Mouse (Mus musculus): ENCODE results near the gene Gm3411. TPM values are rescaled to one million over a fixed set of nuclear protein-coding genes. Genes with fewer than 3 reads are reported as not detected.
"Not testable (repeated sequence)": the region's sequence is repeated elsewhere in the genome, so short reads cannot be mapped to it uniquely, and the experiment has no call there.

The Gm3411 gene
- total RNA-seq (2021), result under 1 TPM in 1 of 2 experiments, not detected in 1; 0.20 TPM
- long read RNA-seq, experiment 1, result 0 reads
- long read RNA-seq, experiment 2, result 0 reads

DNA sequence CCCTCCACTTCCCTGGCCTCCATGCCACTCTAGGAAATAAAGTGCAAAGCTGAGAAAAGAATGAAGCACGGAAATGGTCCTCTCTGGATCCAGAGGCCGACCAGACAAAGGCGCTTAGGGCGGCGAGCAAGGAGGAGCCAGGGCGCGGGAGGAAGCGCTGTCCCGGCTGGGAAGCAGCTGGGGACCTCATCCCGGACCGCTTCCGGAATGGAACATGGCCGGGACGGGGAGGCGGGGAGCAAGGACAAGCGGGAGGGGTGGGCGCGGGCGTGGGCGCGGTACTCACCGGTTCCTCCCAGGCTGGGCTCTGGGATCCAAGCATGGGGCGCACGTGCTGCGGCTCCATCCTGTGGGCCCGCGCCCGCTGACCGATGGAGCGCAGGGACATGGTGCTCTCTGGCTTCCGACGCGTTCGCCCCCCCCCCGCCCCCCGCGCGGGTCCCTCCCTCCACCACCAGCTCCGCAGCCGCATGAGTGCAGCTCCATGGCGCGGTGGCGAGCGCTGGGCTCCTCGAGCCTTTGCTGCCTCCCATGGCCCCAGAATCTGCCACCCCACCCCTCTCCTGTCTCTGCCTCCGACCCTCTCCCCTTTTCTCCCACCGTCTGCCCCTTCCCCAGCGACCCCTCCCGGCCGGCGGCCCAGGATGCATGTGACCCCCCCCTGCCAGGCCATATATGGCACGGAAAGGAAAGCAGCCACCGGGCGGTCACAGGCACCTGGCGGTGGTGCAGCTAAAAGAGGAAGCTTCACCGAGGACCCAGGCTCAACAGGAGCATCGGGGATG is at the start of gene Gm3411:
Gene Gm3411 (minus strand): TSS at position 320 of the 785 bp plus-strand sequence.
- peak; percentile 18 to 28 for DNase-seq (ENCODE audit: low spot score in 2 of 2)

DNA sequence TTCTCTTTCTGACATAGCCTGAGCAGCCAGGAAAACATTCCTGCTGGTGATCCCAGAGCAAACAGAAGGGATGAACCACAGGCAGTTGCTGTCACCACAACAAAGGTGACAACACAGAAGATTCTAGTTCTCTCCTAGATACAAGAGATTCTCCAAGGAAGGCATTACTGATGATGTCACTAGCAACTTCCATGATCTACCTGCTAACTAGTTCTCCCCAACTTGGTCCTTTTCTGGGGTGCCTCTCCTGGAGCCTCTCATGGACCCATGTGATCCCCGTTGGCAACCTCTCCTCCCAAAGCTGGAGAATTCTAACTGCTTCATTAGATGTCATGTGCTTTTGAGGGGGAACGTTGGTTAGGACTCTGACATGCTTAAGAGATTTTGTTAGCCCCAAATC is 17.7 kb upstream of the Gm3411 start, which contains the start of gene Gm21103:
Gene Gm21103 (minus strand): TSS at position 101 of the 400 bp plus-strand sequence.
- not testable (repeated sequence) for DNase-seq (ENCODE audit: low spot score in 2 of 2)

DNA sequence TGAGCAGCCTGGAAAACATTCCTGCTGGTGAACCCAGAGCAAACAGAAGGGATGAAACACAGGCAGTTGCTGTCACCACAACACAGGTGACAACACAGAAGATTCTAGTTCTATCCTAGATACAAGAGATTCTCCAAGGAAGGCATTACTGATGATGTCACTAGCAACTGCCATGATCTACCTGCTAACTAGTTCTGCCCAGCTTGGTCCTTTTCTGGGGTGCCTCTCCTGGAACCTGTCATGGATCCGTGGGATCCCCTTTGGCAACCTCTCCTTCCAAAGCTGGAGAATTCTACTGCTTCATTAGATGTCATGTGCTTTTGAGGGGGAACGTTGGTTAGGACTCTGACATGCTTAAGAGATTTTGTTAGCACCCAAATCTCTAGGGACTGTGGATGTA is 67.9 kb downstream of the Gm3411 start, which contains the start of gene Gm21560:
Gene Gm21560 (minus strand): TSS at position 101 of the 400 bp plus-strand sequence.
- not testable (repeated sequence) for DNase-seq (ENCODE audit: low spot score in 2 of 2)

Other genes starting within 250 kb of the Gm3411 start
- gene Gm6337, start 229.0 kb downstream of the Gm3411 start, total RNA-seq (2021), result not detected
- not detected for gene Gm8206, start 193.3 kb downstream of the Gm3411 start, total RNA-seq (2021)
- gene Gm3468, start 178.6 kb downstream of the Gm3411 start, total RNA-seq (2021), result under 1 TPM; 0.20 to 0.22 TPM
- gene Gm3476, start 161.4 kb downstream of the Gm3411 start, total RNA-seq (2021), result not detected
- gene Gm21560, start 68.0 kb downstream of the Gm3411 start, total RNA-seq (2021), result not detected
- not detected for gene Gm21103, start 17.6 kb upstream of the Gm3411 start, total RNA-seq (2021)
- gene Gm3618, start 56.4 kb upstream of the Gm3411 start, total RNA-seq (2021), result not detected
- not detected for gene Gm16440, start 103.1 kb upstream of the Gm3411 start, total RNA-seq (2021)
- gene Gm3591, start 125.2 kb upstream of the Gm3411 start, total RNA-seq (2021), result under 1 TPM in 1 of 2 experiments, not detected in 1; 0.22 TPM
- not detected for gene Gm3594, start 157.4 kb upstream of the Gm3411 start, total RNA-seq (2021)

Measured in adrenal gland, adult 18-20 months (tissue).